Mouse (Mus musculus): ENCODE measurements around the gene Gm21409. TPM values are rescaled to one million over a fixed set of nuclear protein-coding genes. Genes with fewer than 3 reads are reported as not detected.

Gm21409 gene
- polyA plus RNA-seq (2014; fragmentation: Illumina TruSeq; extraction: RNeasy Lipid Tissue Mini Kit (QIAGEN cat#74804); ENCODE audit: low read depth, low replicate concordance), result not detected

GRCm38 (mm10) chrY:84746385-84746784 is at the start of gene Gm21409:
Gene Gm21409 (plus strand): TSS chrY:84746685.

Other genes with a start within 250 kb of the Gm21409 start
- gene Gm21394, start 181.8 kb upstream of the Gm21409 start, polyA plus RNA-seq (2014; fragmentation: Illumina TruSeq; extraction: RNeasy Lipid Tissue Mini Kit (QIAGEN cat#74804); ENCODE audit: low read depth, low replicate concordance), result not detected

Data from heart, adult 10 weeks (tissue).